Mouse (Mus musculus): ENCODE measurements around the gene Pml.

GRCm38 (mm10) chr9:58267046-58267445 is 17.5 kb upstream of the Pml start:
- TF ChIP-seq CTCF (IDR thresholded peaks at IDR 0.05) (no peak), EP300 (IDR thresholded peaks at IDR 0.05) (no peak)
